Mouse (Mus musculus) stomach, embryonic 14.5 days (tissue): ENCODE measurements around the gene Atad3a. TPM values are rescaled to one million over a fixed set of nuclear protein-coding genes. Genes with fewer than 3 reads are reported as not detected.
"Not testable (repeated sequence)": the region's sequence is repeated elsewhere in the genome, so short reads cannot be mapped to it uniquely, and the experiment has no call there.

Experiments
- ATAC-seq: fragments of 200-750 bp; cut with Nextera tagmentation; 2 replicates; pipeline ENCODE4 v1.8.0; 2017; ENCODE audit warnings: low read depth, moderate TSS enrichment; ENCODE audit not compliant: insufficient number of reproducible peaks, insufficient read depth, low FRiP score
- H3K27ac ChIP-seq: fragments of 300-500 bp; sonication (generic); 2 replicates; pipeline ENCODE4 v1.5.1; 2014; ENCODE audit warnings: mild to moderate bottlenecking, low read length, moderate library complexity, mixed read lengths
- H3K27me3 ChIP-seq: fragments of 300-500 bp; sonication (generic); 2 replicates; pipeline ENCODE4 v1.6.1; 2014; ENCODE audit warnings: low read length, control low read depth, mixed read lengths; ENCODE audit not compliant: control insufficient read depth, insufficient read depth
- H3K36me3 ChIP-seq: fragments of 300-500 bp; sonication (generic); 2 replicates; pipeline ENCODE4 v1.6.1; 2014; ENCODE audit warnings: mild to moderate bottlenecking, control low read depth, low read length, moderate library complexity, mixed read lengths; ENCODE audit not compliant: control insufficient read depth, insufficient read depth
- H3K4me1 ChIP-seq: fragments of 300-500 bp; sonication (generic); 2 replicates; pipeline ENCODE4 v1.6.1; 2014; ENCODE audit warnings: low read length, control low read depth, mixed read lengths; ENCODE audit not compliant: control insufficient read depth, insufficient read depth
- H3K4me2 ChIP-seq: fragments of 300-500 bp; sonication (generic); replicated peaks from 2 replicates; pipeline ENCODE4 v1.6.1; 2014; ENCODE audit warnings: low read depth, low read length, control low read depth
- H3K4me3 ChIP-seq: fragments of 300-500 bp; sonication (generic); 2 replicates; pipeline ENCODE4 v1.5.1; 2014; ENCODE audit warnings: low read depth, low read length, control low read depth
- H3K9ac ChIP-seq: fragments of 300-500 bp; sonication (generic); replicated peaks from 2 replicates; pipeline ENCODE4 v1.6.1; 2014; ENCODE audit warnings: low read depth, mild to moderate bottlenecking, control low read depth, low read length, moderate library complexity, mixed read lengths
- H3K9me3 ChIP-seq: fragments of 300-500 bp; sonication (generic); 2 replicates; pipeline ENCODE4 v1.6.1; 2016; ENCODE audit warnings: low read depth, low read length, control low read depth; ENCODE audit not compliant: control insufficient read depth
- WGBS: fragments of 180-500 bp; shearing (Covaris S2); extraction: QIAGEN DNeasy Blood & Tissue Kit; methylation state at CpG from one replicate; pipeline ENCODE4 v1.1.7; 2014; 5-methylcytosine and 5-hydroxymethylcytosine counted together
- polyA plus RNA-seq: library from polyadenylated mRNA; unstranded; fragments of >200 nt; fragmentation: Nextera tagmentation; extraction: Ambion mirVana; gene quantifications from 2 replicates; pipeline ENCODE4 v1.2.1, GENCODE M21; 2014

The Atad3a gene
- polyA plus RNA-seq, 1 experiment from 2014 or later: 89.1 TPM

GRCm38 (mm10) chr4:155790650-155791161 is 29.8 kb upstream of the Atad3a start:
- H3K27ac ChIP-seq: peak overlapping the region; percentile 74; the same call in 1 of the 2 replicates

DNA sequence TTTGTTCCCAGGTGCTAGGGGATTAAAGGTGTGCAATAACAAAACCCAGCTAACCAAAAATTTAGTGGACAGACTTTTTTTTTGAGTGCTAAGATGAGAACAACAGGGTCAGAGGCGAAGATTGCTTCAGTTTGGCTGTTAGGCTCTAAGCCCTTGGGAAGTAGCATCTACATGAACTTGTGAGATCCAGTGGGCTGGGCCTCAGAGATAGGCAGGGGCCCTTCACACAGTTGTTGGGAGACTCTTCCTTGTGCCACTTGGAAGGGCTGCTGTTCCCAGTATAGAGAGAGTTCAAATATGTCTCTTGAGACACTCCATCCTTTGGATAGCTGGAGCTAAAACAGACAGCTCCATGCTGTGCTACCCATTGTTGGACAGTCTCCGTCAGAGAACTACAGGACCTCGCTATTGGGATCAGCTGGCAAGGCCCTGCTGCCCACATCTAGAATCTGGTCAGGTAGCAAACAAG is 29.2 kb upstream of the Atad3a start, which contains the start of gene Ankrd65:
Gene Ankrd65 (plus strand): TSS at position 419 of the 469 bp plus-strand sequence.
- Histone ChIP-seq H3K27me3 (no peaks in the 10 kb centered on the region), H3K9ac (no peak within 1 kb of the TSS), H3K9me3 (no peaks in the 10 kb centered on the region), H3K4me2 (no peak within 1 kb of the TSS), H3K27ac (peak within 1 kb of the TSS; percentile 74; the same call in 1 of the 2 replicates), H3K36me3 (no peaks in the 10 kb centered on the region), H3K4me1 (no peaks in the 10 kb centered on the region), H3K4me3 (no peak within 1 kb of the TSS)
- 89% methylated on average over 3 of the region's 3 CpGs for WGBS
- no peak for ATAC-seq

More at GRCm38 (mm10) chr4:155790650-155791161, 29.8 kb upstream of the Atad3a start:
- Histone ChIP-seq H3K27me3 (no peaks in the 10 kb centered on the region), H3K4me2 (no peak overlapping the region), H3K4me1 (no peaks in the 10 kb centered on the region), H3K9ac (no peak overlapping the region), H3K36me3 (no peaks in the 10 kb centered on the region), H3K9me3 (no peaks in the 10 kb centered on the region), H3K4me3 (no peak overlapping the region)
- WGBS: 46% methylated on average over 3 of the region's 3 CpGs
- ATAC-seq: peak; percentile 68

DNA sequence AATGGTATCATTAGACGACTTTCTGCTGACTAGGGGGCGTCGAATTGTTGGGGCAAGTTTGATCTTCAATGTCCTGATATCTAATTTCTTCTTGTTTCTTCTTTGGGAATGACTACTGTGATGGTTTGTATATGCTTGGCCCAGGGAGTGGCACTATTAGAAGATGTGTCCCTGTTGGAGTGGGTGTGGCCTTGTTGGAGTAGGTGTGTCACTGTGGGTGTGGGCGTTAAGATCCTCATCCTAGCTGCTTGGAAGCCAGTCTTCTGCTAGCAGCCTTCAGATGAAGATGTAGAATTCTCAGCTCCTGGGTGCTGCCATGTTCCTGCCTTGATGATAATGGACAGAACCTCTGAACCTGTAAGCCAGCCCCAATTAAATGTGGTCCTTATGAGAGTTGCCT is 27.9 kb upstream of the Atad3a start:
- not testable (repeated sequence) for H3K9me3 ChIP-seq, H3K36me3 ChIP-seq, H3K27ac ChIP-seq, H3K27me3 ChIP-seq, ATAC-seq, H3K4me3 ChIP-seq, H3K4me1 ChIP-seq, H3K4me2 ChIP-seq, H3K9ac ChIP-seq
- 71% methylated on average over 4 of the region's 4 CpGs for WGBS

DNA sequence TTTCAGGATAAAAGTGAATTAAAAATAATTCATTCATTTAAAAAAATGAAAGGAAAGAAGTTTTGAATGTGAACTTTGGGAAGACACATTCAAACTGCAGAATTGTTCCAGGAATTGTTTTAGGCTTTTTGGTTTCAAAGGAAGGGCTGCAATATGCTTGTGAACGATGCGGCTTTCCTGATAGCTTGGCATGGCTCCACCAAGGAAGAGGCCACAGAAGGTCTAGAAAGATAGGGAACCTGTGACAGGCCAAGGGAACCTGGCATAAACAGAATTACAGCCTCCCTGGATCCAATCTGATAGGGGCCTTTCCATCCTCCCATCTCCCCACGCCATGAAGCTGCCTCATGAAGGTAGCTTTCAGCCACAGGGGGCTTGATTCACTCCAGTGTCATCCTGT is 27.4 kb upstream of the Atad3a start:
- WGBS: 76% methylated on average over 3 of the region's 3 CpGs

GRCm38 (mm10) chr4:155785819-155786218 is 24.9 kb upstream of the Atad3a start, which contains the start of gene Tmem88b:
Gene Tmem88b, minus strand, starts transcription at chr4:155785874.
- peak within 1 kb of the TSS; percentile 62 for H3K4me2 ChIP-seq
- H3K4me1 ChIP-seq: peaks cover 6% of the 10 kb centered on the region; the same call in 1 of the 2 replicates
- WGBS: 61% methylated on average over 5 of the region's 5 CpGs
- ATAC-seq: no peak
- no peak within 1 kb of the TSS for H3K27ac ChIP-seq
- H3K9me3 ChIP-seq: no peaks in the 10 kb centered on the region
- no peak within 1 kb of the TSS for H3K9ac ChIP-seq
- peak within 1 kb of the TSS; percentile 58; the same call in 1 of the 2 replicates for H3K4me3 ChIP-seq
- H3K27me3 ChIP-seq: no peaks in the 10 kb centered on the region
- no peaks in the 10 kb centered on the region for H3K36me3 ChIP-seq

More for the DNA sequence above, 27.4 kb upstream of the Atad3a start:
- Histone ChIP-seq H3K27ac (no peak overlapping the region), H3K9ac (no peak overlapping the region), H3K4me3 (no peak overlapping the region), H3K9me3 (no peaks in the 10 kb centered on the region), H3K4me1 (peaks cover 3% of the 10 kb centered on the region; the same call in 1 of the 2 replicates), H3K36me3 (no peaks in the 10 kb centered on the region), H3K27me3 (no peaks in the 10 kb centered on the region), H3K4me2 (no peak overlapping the region)
- ATAC-seq: no peak

DNA sequence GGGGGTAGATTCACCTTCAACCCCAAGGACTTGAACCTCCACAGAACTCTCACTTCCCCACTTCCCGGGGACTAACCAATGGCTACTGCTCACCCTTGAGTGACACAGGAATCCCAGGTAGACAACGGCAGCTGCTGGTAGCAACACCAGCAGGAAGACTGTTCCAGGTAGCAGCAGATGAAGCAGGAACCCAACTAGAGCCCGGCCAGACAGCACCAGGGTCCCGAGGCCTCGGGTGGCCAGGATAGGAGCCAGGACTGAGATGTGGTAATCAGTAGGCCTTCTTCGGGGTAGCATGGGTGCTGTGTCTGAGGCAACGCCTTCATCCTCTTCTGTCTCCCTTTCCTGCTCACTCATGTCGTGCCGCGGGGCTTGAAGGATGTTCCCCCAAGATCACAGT is 24.4 kb upstream of the Atad3a start:
- H3K4me3 ChIP-seq: no peak overlapping the region
- WGBS: 81% methylated on average over 10 of the region's 10 CpGs
- H3K27ac ChIP-seq: no peak overlapping the region

GRCm38 (mm10) chr4:155784081-155784701 is 23.3 kb upstream of the Atad3a start:
- Histone ChIP-seq H3K4me2 (peak overlapping the region; percentile 62), H3K9me3 (no peaks in the 10 kb centered on the region), H3K27ac (peak overlapping the region; percentile 71), H3K4me3 (peak overlapping the region; percentile 58), H3K27me3 (no peaks in the 10 kb centered on the region), H3K9ac (peak overlapping the region; percentile 65), H3K4me1 (peaks cover 7% of the 10 kb centered on the region; the same call in 1 of the 2 replicates), H3K36me3 (no peaks in the 10 kb centered on the region)
- WGBS: under 1% methylated on average over 52 of the region's 52 CpGs
- ATAC-seq: peak; percentile 66

More for the DNA sequence above, 24.4 kb upstream of the Atad3a start:
- Histone ChIP-seq H3K36me3 (no peaks in the 10 kb centered on the region), H3K4me2 (no peak overlapping the region), H3K27me3 (no peaks in the 10 kb centered on the region), H3K9ac (no peak overlapping the region), H3K4me1 (peaks cover 7% of the 10 kb centered on the region; the same call in 1 of the 2 replicates), H3K9me3 (no peaks in the 10 kb centered on the region)
- no peak for ATAC-seq

GRCm38 (mm10) chr4:155783486-155784080 is 22.7 kb upstream of the Atad3a start:
- Histone ChIP-seq H3K27me3 (no peaks in the 10 kb centered on the region), H3K9ac (peak overlapping the region; percentile 65; the same call in 1 of the 2 replicates), H3K4me3 (peak overlapping the region; percentile 58), H3K36me3 (no peaks in the 10 kb centered on the region), H3K4me2 (peak overlapping the region; percentile 62), H3K27ac (no peak overlapping the region; the same call in 1 of the 2 replicates), H3K9me3 (no peaks in the 10 kb centered on the region), H3K4me1 (peaks cover 7% of the 10 kb centered on the region; the same call in 1 of the 2 replicates)
- no peak for ATAC-seq
- 38% methylated on average over 16 of the region's 16 CpGs for WGBS
